Mouse (Mus musculus) testis, postnatal 10 days (tissue): ENCODE measurements around the gene Gm45140.

Source experiments
- DNase-seq: peaks from one replicate; pipeline ENCODE4 v3.0.0; 2021; ENCODE audit warnings: low spot score

Gene Gm45140

DNA sequence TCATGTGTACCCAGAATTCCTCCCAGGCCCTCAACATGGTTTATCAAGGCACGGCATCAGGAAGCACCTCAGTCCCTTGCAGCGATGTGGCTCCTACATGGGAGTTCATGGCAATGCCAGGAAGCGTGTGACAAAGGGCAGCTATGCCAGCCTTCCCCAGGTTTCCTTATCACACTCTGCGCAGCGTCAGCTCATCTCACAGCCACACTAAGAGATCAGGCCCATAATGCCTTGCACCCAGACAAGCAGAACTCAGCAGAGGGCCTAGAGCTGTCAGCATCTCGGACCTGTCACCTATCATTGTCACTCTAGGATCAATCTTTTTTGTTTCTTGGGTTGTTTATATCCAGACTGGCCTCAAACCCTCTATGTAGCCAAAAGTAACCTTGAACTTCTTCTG, 36.0 kb downstream of the Gm45140 start:
- DNase-seq = no peak

DNA sequence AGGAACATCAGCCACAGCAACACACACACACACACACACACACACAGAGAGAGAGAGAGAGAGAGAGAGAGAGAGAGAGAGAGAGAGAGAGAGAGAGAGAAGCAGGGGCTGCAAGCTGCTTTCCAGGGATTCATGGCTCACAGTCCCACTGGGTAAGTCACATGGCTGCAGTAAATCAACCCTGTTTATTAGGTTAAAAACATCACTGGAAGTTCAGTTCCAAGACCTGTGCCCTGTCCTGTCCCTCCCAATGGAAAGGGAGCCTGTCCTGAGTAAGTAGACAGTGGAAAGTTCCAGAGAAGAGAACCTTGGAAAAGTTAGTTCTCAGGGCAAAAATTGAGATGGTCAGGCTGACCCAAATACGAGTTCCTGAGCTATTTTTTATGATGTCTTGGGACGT, 38.3 kb downstream of the Gm45140 start:
- DNase-seq = no peak

DNA sequence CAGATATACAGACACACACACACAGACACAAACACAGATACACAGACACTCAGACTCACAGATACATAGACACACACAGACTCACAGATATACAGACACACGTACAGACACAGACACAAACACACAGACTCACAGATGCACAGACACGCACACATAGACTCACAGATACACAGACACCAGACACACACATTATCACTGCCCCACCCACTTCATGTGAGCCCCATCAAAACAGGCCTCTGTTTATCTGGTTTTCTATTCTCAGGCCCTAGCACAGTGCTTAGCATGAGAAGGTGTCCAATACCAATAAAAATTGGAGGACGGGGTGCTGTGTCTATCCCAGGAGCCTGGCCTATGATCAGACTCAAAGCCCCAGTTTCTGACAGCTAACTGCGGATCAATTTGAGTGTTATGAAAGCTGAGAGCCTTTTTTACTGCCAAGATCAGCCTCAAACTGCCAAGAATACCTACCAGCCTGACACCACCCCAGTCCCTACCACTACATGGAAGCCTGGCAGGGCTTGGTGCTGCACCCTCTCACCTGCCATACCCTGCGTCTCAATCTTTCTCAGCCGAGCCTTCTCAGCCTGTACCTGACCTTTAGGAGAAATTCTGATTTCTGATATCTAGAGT, 39.2 kb downstream of the Gm45140 start:
- DNase-seq = no peak

DNA sequence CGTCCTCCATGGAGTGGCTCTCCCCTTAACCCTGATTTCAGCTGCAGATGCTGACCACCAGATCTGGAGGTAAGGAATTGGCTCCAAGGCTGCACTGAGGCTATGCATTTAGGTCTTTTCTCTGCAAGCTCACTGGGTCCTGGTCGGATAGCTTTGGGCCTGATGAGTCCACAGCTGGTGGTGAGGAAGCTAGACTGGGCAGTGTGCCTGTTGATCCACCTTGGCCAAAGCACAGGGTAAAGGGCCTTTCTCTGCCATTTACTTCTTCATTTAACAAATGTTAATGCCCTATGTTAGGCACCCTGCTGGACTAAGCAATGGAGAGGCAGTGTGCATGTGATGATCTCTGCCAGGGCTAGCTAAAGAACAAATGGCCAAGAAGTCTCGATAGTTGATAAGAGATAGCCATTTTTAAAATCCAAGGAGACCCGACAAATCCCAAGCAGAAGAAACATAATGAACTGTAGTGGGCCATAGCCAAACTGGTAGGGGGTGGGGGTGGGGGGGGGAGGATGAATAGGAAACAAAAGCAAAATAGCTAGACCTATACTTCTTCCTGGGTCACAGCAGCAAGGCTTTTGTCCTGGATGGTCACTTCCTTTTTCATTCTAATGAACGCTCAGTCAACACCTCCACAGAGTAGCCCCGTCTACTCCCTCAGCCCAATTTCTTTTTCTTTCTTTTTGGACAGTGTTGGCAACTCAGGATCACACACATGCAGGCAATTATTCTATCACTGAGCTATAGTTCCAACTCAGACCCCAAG, 40.0 kb downstream of the Gm45140 start:
- no peak for DNase-seq

DNA sequence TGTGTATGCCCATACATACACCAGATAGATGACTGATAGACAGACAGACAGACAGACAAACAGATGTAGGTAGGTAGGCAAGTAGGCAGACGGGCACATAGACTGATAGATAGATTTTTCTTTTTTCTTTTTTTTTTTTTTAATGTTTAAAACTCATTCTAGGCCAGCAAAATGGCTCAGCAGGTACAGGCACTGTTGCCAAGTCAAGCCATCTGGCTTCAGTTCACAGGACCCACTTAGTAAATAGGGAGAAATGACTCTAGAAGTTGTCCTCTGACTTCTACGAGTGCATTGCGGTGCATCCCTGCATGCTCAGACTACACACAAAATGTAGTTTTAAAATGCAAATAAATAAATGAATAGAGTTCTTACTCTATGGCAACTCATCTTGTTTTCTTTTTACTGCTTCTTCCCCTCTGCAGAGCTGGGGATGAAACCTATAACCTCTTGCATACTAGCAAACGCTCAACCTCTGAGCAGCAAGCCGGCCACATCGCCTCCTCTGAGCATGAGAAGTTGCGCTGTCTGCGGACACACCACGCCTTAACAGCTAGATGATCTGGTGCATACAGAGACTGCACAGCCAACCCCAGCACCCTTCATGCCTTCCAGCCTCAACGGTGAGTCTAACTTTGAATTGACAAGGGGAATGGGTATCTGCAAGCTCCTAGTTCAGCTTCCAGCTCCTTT, 41.6 kb downstream of the Gm45140 start:
- DNase-seq = no peak

DNA sequence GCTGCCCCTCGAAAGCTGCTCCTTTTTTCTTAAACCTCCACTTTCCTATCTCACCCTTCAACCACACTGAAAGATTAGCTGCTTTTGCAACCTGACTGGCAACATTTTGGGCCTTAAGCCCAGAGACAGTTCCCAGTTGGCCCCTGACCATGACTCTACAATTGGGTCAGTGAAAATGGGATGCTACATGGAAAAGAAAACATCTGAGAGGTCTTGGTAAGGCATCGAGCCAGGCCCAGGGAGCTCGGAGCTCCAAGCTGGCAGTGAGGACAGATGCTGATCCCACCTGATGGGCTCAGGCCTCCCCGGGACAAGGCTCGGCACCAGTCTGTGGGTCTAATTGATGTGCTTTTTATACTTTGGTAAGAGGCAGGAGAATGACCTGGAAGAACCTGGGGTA, 43.8 kb downstream of the Gm45140 start:
- DNase-seq = no peak

DNA sequence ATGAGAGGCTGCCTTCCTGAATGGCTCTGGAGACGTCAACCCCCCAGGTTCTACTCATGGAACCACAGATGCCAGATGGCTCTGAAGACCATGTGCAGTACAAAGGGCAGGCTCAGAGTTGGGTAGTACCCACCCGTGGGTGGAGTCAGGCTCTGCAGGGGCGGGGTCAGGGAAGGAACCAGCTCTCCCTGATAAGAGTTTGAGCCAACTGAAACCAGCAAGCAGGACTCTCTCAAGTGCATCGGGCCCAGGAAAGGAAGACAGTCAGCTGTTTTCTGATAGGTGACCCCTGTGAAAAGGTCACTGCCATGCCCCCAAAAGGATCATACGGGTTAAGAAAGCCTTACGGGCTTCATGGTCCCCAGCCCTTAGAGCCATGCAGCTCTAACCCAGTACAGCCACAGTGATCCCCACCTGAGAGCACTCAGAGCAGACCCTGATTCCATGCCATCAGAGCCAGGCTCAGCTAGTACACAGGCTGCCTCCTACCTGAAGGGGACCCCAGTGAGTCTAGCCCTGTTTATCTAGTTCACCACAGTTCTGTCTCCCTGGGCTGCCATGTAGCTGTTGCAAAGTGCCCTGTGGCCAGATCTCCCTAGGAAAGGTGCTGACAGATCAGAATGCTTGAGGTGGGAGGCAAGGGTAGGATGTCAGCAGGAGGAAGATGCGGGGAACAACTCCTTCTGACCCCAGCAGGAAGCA, 44.7 kb downstream of the Gm45140 start:
- peak; percentile 55 for DNase-seq

DNA sequence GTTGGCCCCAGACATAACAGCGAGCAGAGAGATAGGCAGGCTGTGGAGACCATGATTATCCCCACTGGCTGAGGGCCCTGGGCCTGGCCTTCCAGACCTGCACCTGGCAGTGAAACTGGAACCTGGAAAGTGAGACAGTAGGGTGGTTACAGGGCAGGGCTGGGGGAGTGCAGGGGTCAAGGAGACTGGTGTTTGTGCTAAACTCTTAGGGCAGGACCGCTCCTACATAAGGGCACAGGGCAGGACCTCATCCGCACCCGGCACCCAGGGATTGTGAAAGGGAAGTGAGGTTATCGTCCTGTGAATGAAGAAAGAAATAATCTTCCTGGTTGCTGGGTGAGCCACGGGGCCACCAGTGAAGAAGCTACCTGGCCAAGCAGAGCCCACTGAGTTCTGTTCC, 45.8 kb downstream of the Gm45140 start:
- DNase-seq = peak; percentile 36

DNA sequence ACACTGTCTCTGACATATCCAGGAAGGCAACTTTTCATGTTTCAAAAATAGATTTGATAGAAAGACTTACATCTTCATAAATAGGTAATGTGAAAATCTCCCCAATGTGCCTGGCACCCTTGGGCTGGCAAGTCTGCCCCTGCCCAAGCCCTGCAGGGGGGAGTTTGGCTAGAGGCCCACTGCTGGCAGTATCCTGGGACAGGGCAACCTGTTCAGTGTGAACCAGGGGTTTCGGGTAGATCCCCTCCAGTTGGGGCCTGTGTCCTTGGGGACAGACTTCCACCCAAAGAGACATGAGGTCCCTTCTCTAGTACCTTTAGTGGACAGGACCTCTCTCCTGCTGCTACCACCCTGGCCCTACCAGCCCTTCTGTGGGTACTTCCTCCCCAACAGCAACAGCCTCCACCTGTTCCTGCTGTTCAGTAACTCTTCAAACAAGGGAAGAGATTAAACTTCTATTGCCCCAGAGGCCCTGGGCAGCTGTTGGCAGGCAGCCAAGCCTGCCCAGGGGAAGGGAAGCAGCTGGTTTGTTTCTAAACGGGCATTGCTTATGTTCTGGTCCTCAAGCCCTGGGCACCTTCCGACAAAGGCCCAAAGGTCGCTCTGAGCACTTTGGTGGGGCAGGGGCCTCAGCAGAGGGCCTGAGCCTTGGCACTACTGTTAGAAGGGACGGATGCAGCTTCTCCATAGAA, 46.6 kb downstream of the Gm45140 start:
- DNase-seq = peak; percentile 53

DNA sequence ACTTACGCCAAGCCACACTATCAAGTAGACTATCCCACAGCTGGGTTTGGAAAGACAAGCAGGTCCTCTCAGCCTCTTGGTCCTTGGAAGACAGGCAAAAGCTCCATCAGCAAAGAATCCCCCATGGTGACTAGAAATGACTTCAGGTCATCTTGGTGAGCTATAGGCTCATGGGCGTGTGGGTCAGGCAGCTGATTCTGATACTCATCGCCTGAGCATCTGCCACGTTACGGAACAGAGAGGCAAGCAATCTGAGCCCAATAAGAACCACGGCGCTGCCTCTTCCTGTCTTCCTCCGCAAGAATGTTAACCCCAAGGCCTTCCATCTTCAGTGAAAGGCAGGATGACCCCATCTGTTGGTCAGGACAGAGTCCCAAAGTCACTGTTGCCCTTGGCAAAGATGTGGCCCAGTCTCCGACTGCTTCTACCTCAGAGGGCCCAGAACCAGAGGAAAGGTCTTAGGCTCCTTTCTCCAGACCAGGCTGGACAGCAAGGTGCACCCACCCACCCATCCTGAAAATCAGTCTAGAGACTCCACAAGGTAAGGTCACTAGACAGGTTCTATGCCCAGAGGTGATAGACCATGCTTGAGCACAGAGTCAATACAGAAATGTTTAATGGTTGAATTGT, 47.2 kb downstream of the Gm45140 start:
- DNase-seq = peak; percentile 30

DNA sequence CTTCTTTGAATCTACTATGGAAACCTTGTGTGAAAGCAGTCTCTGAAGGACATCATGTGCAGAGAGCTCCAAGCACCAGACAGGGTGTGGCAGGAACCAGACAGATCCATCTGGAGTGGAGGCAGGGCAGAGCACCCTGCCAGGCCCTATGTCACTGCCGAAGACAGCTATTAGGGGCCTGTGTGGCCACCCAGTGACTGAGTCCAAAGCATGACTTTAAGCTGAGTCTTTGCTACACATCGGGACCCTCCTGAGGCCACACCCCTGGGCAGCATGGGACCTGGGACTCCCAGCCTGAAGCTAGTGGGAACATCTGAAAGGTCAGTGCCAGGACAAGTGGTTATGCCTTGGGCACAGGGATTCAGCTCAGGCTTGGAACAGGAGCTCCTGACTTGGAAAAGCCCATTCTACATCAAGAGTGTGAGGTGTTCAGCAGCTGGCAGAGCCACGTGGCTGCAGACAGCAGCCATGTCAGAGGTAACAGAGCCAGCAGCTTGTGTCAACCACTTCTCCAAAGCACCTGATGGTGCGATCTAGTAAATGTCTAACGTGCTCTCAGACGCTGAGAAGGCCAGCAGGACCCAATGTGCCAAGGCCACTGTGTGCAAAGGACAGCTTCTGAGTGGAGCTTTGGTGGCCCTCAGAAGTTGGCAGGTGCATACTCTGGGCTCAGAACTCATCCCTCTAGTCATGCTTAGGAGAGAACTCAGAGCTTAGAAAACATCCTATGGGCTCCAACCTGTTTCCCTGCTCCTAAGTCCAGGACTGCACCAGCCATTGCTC, 48.3 kb downstream of the Gm45140 start:
- DNase-seq = peak; percentile 42

DNA sequence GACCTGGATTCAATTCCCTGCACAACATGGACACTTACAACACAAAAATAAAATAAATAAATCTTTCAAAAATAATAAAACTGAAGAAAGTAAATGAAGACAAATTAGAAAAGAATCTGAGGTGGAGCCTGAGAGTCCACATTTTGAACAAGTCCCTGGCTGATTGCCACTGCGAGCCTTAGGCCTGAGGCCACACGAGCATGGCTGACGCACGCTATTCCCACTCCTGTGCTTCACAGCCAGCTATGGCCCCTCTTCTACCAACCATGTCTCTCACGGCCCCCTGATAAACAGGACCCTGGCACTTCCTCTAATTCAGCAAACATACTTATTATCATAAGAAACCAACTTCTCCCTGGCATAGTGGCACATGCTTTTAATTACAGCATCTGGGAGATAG, 49.0 kb downstream of the Gm45140 start:
- DNase-seq = peak; percentile 51

DNA sequence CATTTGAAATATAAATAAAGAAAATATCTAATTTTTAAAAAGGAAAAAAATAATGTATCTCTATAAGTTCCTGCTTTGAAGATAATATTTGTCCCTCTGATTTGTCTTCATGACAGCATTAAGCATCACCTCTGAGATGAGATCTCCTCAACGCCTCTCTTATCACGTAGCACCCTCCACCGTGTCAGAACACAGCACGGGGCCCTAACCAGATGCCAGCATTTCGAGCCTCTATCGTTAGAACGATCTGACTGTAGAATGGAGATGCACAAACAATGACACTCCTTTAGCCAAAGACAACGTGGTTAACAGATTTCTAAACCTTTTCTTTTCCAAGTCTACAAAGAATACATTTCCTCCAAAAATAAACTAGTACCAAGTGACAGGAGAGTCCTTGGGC, 51.6 kb downstream of the Gm45140 start:
- DNase-seq = no peak

DNA sequence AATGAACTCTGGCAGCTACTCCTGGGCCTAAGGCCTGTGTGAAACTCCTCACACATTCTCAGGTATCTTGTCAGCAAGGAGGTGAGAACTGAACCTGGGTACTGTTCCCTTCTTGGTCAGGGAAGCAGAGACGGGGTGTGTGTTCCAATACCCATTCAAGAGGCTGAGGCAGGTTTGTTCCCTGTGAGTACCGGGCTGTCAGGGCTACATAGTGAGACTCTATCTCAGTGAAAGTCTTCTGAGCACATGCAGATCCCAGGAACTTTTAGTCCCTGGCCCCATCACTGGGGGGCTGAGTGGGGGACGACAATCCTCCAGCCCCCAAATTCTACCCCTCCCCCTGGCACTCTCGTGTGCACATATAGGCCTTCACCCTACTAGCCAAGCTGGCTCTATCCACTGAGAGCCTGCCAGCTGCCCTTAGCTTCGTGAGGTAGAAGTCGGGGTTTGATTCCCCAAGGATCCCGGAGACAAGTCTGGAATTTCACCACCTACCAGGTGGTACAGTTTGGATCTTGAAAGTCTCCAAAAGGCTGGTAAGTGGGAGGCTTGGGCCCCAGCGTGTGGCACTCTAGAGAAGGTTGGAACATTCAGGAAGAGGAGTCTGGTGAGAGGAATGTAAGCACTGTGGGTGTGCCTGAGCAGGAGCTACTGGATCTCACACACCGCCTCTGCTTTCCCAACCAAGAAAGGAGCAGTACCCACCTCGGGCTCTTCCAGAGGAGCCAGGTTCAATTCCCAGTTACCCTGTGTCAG, 54.9 kb downstream of the Gm45140 start:
- DNase-seq = no peak

DNA sequence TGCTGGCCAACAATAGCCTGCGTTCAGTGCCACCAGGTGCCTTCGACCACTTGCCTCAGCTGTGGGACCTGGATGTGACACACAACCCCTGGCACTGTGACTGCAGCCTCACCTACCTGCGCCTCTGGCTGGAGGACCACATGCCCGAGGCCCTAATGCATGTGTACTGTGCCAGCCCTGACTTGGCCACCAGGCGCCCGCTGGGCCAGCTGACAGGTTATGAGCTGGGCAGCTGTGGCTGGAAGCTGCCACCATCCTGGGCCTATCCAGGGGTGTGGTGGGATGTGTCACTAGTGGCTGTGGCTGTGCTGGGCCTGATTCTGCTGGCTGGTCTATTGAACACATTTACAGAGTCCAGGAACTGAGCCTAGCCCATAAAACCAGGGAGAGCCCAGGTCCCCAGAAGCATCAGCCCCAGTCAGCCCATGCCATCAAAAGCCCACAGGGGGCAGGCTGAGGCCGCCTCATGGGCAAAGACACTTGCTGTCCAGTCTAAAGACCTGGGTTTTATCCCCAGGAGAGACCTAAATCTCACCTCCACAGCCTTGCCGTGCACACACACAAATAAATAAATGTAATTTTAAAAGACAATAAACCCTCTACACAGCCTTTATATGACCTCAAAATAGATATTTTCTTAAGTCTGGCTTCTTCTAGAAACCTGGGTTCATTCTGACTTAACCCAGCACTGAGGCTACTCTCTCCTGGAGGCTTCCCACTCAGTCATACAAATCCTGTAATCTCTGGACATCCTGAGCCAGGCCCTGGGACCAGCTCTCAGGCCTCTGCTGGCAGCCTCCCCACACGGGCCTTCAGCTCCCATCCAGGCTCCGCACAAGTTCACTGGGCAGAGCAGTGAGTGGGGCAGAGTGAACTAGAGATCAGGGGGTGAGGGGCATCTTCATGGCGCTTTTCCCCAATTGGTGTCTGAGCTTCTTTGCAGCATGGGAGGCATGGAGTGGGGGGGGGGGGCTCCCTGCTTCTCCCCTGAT, 56.1 kb downstream of the Gm45140 start:
- peak; percentile 45 for DNase-seq

DNA sequence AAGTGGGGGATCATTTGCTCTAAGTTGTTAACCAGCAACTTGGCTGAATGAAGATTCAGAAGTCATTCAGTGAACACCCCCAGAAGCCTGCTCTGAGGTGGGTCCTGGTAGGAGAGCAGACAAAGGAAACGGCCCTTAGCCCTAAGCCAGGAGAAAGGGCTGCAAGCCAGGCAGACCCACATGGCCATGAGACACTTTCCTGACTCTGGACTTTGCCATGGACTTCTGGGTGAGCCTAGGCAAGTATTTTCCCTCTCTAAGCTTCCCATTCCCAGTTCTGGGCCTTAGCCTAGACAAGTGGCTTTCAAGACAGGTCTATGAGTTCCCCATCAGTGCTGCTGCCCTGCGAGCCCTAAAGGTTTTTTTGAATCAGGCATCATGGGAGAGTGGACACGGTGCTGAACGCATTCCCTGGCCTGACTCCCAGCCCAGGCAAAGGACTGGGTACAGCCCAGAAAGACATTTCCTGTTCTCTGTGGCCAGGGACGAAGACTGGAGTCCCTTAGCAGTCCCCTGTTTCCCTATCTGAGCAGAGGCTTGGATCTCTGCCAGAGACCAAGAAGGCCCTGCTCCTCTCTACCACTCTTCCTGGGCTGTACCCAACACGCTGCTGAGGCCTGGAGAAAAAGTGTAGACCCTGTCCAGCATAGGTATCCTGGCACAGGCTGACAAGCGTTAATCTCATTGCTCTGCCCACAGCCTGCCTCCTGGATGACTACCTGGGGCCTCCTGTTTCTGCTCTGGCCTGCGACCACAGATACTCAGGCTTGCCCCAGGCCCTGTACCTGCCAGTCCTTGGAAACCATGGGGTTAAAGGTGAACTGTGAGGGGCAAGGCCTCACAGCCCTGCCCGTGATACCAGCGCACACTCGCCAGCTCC, 57.1 kb downstream of the Gm45140 start:
- DNase-seq = no peak

DNA sequence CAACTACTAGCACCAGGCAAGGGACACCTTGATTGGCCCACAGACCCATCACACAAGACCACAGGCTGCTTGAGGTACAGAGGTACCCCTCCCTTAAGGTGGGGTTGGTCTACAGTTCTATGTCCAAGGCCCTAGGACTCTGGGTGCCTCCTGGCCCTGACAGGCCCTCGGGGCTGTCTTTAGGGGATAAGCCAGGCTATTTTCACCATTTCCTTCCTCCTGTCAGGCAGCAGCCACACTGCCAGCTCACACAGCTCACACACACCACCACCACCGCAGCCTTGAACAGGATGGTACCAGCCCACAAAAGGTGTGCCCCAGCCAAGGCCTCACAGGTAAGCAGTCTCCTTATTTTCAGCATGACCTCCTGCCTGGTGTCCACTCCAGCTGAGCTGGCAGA, 57.8 kb downstream of the Gm45140 start, which contains the start of gene Gp9:
Gene Gp9 (plus strand): TSS at position 231 of the 400 bp plus-strand sequence.
- DNase-seq = no peak

DNA sequence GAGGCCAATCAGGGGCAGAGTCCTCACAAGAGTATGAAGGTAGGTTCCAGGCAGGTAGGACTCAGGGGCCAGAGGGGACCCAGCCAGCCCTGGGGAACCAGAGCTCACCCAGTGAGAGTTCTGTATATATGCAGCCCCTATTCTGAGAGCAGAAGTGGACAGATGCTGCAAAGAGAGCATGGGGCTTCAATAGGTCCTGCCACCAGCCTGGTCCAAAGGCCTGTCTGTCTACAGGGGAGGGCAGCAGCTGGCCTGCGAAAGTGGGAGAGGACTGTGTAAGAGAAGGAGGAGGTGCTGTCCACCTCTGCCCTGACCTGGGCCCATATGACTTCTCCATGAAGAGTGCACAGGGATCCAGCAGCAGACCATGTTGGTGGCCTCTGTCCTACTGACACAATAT, 58.9 kb downstream of the Gm45140 start:
- DNase-seq = no peak
